Mouse (Mus musculus): ENCODE data around the gene Adam20. TPM values are rescaled to one million over a fixed set of nuclear protein-coding genes. Genes with fewer than 3 reads are reported as not detected.
"Not testable (repeated sequence)": the region's sequence is repeated elsewhere in the genome, so short reads cannot be mapped to it uniquely, and the experiment has no call there.

Gene Adam20
- polyA plus RNA-seq (2012; rRNA removed) = not detected in 2 replicates
- polyA plus RNA-seq (2014; fragmentation: Nextera tagmentation; extraction: Ambion mirVana) = not detected in 2 replicates

DNA sequence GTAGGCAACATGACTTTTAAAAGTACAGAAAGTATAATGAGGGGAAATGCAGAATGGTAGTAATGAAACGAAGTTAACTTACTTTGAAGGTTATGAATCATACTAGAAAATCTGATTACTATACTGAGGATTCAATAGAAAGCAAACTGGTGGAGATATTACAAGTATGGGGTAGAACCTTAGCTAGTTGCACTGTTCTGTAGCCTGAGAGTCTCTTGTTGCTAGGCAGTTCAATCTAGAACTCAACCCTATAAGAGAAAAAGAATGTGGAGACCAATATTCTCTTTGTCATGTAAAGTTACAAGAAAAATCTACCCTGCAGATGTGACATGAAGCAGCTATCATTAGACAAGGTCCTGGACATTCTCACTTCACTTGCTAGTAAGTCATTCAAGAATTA is at the start of gene Adam20:
Gene Adam20 (plus strand): TSS at position 301 of the 400 bp plus-strand sequence.
- H3K36me3 ChIP-seq (replicated peaks; ENCODE audit: control insufficient read depth, insufficient read depth, low read depth); H3K27me3 ChIP-seq (ENCODE audit: control insufficient read depth, insufficient read depth, low read length); H3K4me3 ChIP-seq (ENCODE audit: insufficient read depth in 1 of 2, low read depth in 2 of 2, low read length in 2 of 2); H3K27ac ChIP-seq; H3K9ac ChIP-seq (replicated peaks); H3K9me3 ChIP-seq (ENCODE audit: control insufficient read depth, low read length); H3K4me2 ChIP-seq (ENCODE audit: low read depth); DNase-seq (ENCODE audit: low read depth in 3 of 3, low spot score in 3 of 3); ATAC-seq (ENCODE audit: insufficient read depth); H3K4me1 ChIP-seq (replicated peaks; ENCODE audit: control insufficient read depth in 2 of 2, insufficient read depth in 2 of 2, low read length in 1 of 2): not testable (repeated sequence)
- WGBS (ENCODE audit: insufficient replicate concordance) = 48% methylated on average over 1 of the region's 1 CpGs

DNA sequence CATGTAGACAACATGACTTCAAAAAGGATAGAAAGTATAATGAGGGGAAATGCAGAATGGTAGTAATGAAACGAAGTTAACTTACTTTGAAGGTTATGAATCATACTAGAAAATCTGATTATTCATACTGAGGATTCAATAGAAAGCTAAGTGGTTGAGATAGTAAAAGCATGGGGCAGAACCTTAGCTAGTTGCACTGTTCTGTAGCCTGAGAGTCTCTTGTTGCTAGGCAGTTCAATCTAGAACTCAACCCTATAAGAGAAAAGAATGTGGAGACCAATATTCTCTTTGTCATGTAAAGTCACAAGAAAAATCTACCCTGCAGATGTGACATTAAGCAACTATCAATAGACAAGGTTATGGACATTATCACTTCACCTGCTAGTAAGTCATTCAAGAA is 41.2 kb upstream of the Adam20 start, which contains the start of gene Adam25:
Gene Adam25 (plus strand): TSS at position 301 of the 400 bp plus-strand sequence.
- H3K27ac ChIP-seq; H3K4me3 ChIP-seq (ENCODE audit: insufficient read depth in 1 of 2, low read depth in 2 of 2, low read length in 2 of 2); H3K4me1 ChIP-seq (replicated peaks; ENCODE audit: control insufficient read depth in 2 of 2, insufficient read depth in 2 of 2, low read length in 1 of 2); H3K9me3 ChIP-seq (ENCODE audit: control insufficient read depth, low read length); H3K27me3 ChIP-seq (ENCODE audit: control insufficient read depth, insufficient read depth, low read length); ATAC-seq (ENCODE audit: insufficient read depth); H3K9ac ChIP-seq (replicated peaks); H3K36me3 ChIP-seq (replicated peaks; ENCODE audit: control insufficient read depth, insufficient read depth, low read depth); DNase-seq (ENCODE audit: low read depth in 3 of 3, low spot score in 3 of 3); H3K4me2 ChIP-seq (ENCODE audit: low read depth): not testable (repeated sequence)
- 27% methylated on average over 1 of the region's 1 CpGs for WGBS (ENCODE audit: insufficient replicate concordance)

DNA sequence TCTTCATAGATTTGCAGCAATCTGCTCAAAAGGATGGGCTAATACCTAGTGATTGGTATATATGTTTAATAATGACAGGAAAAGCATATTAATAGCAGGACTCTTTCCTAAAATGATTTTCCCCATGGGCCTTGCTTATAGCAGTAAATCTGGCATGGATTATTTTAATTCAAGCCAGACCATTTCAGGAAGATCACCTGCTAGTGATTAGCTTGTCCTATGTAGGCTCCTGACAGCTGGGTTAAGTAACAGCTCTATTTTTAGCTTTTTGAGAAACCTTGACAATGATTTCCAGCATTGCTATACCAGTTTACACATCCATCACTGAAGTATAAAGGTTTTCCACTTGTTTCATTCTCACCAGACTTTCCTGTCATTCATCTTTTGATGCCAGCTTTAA is 9.8 kb upstream of the Adam20 start:
- no peaks in the 10 kb centered on the region for H3K4me1 ChIP-seq (replicated peaks; ENCODE audit: control insufficient read depth in 2 of 2, insufficient read depth in 2 of 2, low read length in 1 of 2)
- ATAC-seq (ENCODE audit: insufficient read depth) (no peak), DNase-seq (ENCODE audit: low read depth in 3 of 3, low spot score in 3 of 3) (no peak)
- TF ChIP-seq EP300 (IDR thresholded peaks at IDR 0.05; ENCODE audit: low read depth) (no peak), CTCF (IDR thresholded peaks at IDR 0.05; ENCODE audit: low read depth) (no peak)
- no peak overlapping the region for H3K9ac ChIP-seq (replicated peaks)
- no peak overlapping the region for H3K4me2 ChIP-seq (ENCODE audit: low read depth)
- H3K4me3 ChIP-seq (ENCODE audit: insufficient read depth in 1 of 2, low read depth in 2 of 2, low read length in 2 of 2) = no peak overlapping the region
- no peaks in the 10 kb centered on the region for H3K9me3 ChIP-seq (ENCODE audit: control insufficient read depth, low read length)
- H3K27ac ChIP-seq = no peak overlapping the region
- H3K36me3 ChIP-seq (replicated peaks; ENCODE audit: control insufficient read depth, insufficient read depth, low read depth) = no peaks in the 10 kb centered on the region
- no peaks in the 10 kb centered on the region for H3K27me3 ChIP-seq (ENCODE audit: control insufficient read depth, insufficient read depth, low read length)

DNA sequence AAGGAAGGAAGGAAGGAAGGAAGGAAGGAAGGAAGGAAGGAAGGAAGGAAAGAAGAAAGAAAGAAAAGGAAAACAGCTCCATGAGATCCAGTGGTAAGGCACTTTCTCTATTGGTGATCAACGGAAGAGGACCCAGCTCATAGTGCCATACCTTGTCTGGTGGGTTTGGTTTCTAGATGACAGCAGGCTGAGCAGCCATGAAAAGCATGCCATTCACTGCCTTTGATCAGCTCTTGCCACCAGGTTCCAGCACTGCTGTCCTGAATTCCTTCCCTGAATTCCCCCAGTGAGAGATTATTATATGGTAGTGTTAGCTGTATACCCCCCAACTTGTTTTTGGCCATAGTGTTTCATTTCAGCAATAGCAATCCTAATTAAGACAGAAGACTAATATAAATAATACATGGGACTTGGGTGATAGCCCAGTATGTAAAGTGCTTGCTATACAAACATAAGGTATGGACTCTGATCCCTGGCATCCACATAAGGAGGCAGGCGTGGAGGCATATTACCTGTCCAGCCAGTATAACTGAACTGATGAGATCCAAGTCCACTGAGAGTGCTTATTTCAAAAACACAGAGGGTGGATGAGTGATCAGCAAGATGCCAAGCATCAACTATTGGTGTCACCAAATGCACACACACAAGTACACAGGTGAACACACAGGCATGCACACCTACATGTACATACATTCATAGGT is 10.5 kb downstream of the Adam20 start:
- Histone ChIP-seq H3K27me3 (ENCODE audit: control insufficient read depth, insufficient read depth, low read length) (no peaks in the 10 kb centered on the region), H3K9ac (replicated peaks) (no peak overlapping the region), H3K36me3 (replicated peaks; ENCODE audit: control insufficient read depth, insufficient read depth, low read depth) (no peaks in the 10 kb centered on the region), H3K27ac (no peak overlapping the region), H3K9me3 (ENCODE audit: control insufficient read depth, low read length) (no peaks in the 10 kb centered on the region), H3K4me1 (replicated peaks; ENCODE audit: control insufficient read depth in 2 of 2, insufficient read depth in 2 of 2, low read length in 1 of 2) (no peaks in the 10 kb centered on the region), H3K4me3 (ENCODE audit: insufficient read depth in 1 of 2, low read depth in 2 of 2, low read length in 2 of 2) (no peak overlapping the region), H3K4me2 (ENCODE audit: low read depth) (no peak overlapping the region)
- TF ChIP-seq CTCF (IDR thresholded peaks at IDR 0.05; ENCODE audit: low read depth) (no peak), EP300 (IDR thresholded peaks at IDR 0.05; ENCODE audit: low read depth) (no peak)
- ATAC-seq (ENCODE audit: insufficient read depth) (no peak), DNase-seq (ENCODE audit: low read depth in 3 of 3, low spot score in 3 of 3) (no peak)
- WGBS (ENCODE audit: insufficient replicate concordance) = 72% methylated on average over 2 of the region's 2 CpGs

Other genes starting within 250 kb of the Adam20 start
- not detected in 2 replicates for gene Adam24, start 118.2 kb upstream of the Adam20 start, polyA plus RNA-seq (2012; rRNA removed)
- gene Adam24, start 118.2 kb upstream of the Adam20 start, polyA plus RNA-seq (2014; fragmentation: Nextera tagmentation; extraction: Ambion mirVana) = not detected in 2 replicates
- gene Adam25, start 41.1 kb upstream of the Adam20 start, polyA plus RNA-seq (2012; rRNA removed) = not detected in 2 replicates
- gene Adam25, start 41.1 kb upstream of the Adam20 start, polyA plus RNA-seq (2014; fragmentation: Nextera tagmentation; extraction: Ambion mirVana) = not detected in 2 replicates
- not detected in 2 replicates for gene Adam39, start 29.7 kb downstream of the Adam20 start, polyA plus RNA-seq (2012; rRNA removed)
- gene Adam39, start 29.7 kb downstream of the Adam20 start, polyA plus RNA-seq (2014; fragmentation: Nextera tagmentation; extraction: Ambion mirVana) = not detected in 2 replicates